Comparison of ENCODE assay signal across 10 mouse cellular contexts in the genomic region with DNA sequence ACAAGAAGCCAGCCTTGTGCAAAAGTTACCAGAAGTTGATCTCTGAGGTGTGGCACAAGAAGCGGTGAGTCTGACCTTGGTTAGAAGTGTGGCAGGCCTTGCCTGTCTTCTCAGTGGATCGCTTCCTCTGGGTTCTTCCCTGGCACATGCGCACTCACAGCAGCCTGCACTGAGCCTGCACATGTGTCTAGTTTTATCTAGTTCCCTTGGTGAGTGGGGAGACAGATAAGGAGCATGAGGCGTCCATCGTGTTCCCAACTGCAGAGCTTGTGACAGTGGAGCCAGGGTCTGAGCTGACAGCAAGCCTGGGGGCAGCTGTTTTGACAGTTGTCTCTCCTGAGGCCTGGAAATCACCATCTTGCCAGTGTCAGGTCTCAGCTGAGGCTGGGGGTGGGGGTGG. TPM values are rescaled to one million over a fixed set of nuclear protein-coding genes. Genes with fewer than 3 reads are reported as not detected.
DNase-seq lines count a peak whose midpoint lies in the region; ATAC-seq lines count a peak whose summit lies in the region.
"Had no signal": no experiment of that assay in that cellular context is flagged by ENCODE, and none has a peak within 500 bp of the region (broad histone marks: within the 10 kb centered on the region; RNA-seq: fewer than 3 reads in every experiment).

No protein-coding gene starts in this region.

- no peak overlapping the region for H3K9ac ChIP-seq in embryonic facial prominence, embryonic 14.5 days (ENCODE audit: low read depth, low read length)
- H3K9ac ChIP-seq in hindbrain, embryonic 11.5 days (ENCODE audit: low read depth, low read length), result no peak overlapping the region
- H3K9ac ChIP-seq: intestine, embryonic 15.5 days had no signal

- no peaks in the 10 kb centered on the region for H3K9me3 ChIP-seq in embryonic facial prominence, embryonic 14.5 days (ENCODE audit: control insufficient read depth, low read length)
- no peaks in the 10 kb centered on the region for H3K9me3 ChIP-seq in hindbrain, embryonic 11.5 days (ENCODE audit: control insufficient read depth, low read length)
- H3K9me3 ChIP-seq: forebrain, embryonic 10.5 days; intestine, embryonic 15.5 days had no signal

- no peaks in the 10 kb centered on the region for H3K27me3 ChIP-seq in embryonic facial prominence, embryonic 14.5 days (replicated peaks; ENCODE audit: control insufficient read depth, insufficient read depth, low read length)
- H3K27me3 ChIP-seq in hindbrain, embryonic 11.5 days (ENCODE audit: control insufficient read depth, insufficient read depth, low read length), result no peaks in the 10 kb centered on the region
- H3K27me3 ChIP-seq: intestine, embryonic 15.5 days had no signal

- peak; percentile 58; the same call in 1 of the 2 replicates for ATAC-seq in embryonic facial prominence, embryonic 14.5 days (ENCODE audit: low read depth)
- ATAC-seq in hindbrain, embryonic 11.5 days (ENCODE audit: low FRiP score), result no peak
- ATAC-seq: intestine, embryonic 15.5 days had no signal

- intact Hi-C loops in heart, postnatal 25 days (cut with DNase I), result no loop called here

- peaks cover 59% of the 10 kb centered on the region for H3K36me3 ChIP-seq in embryonic facial prominence, embryonic 14.5 days (ENCODE audit: control insufficient read depth, insufficient read depth, low read length)
- H3K36me3 ChIP-seq in hindbrain, embryonic 11.5 days (ENCODE audit: control insufficient read depth, insufficient read depth, low read length), result no peaks in the 10 kb centered on the region; the same call in 1 of the 2 replicates

- 73% methylated on average over 5 of the region's 5 CpGs for WGBS in embryonic facial prominence, embryonic 14.5 days
- WGBS in hindbrain, embryonic 11.5 days, result 89% methylated on average over 5 of the region's 5 CpGs

- no peak overlapping the region for H3K4me2 ChIP-seq in embryonic facial prominence, embryonic 14.5 days (ENCODE audit: low read depth, low read length)
- H3K4me2 ChIP-seq in hindbrain, embryonic 11.5 days (replicated peaks; ENCODE audit: low read depth, low read length), result no peak overlapping the region
- H3K4me2 ChIP-seq: intestine, embryonic 15.5 days had no signal

- DNase-seq in ovary, adult 18-20 months (ENCODE audit: low spot score), result peak; percentile 47
- DNase-seq in ovary, postnatal 10 days (ENCODE audit: low spot score), result no peak
- peak; percentile 53 for DNase-seq in embryonic facial prominence, embryonic 14.5 days (ENCODE audit: low spot score)
- peak; percentile 35 for DNase-seq in heart, postnatal 25 days (ENCODE audit: low spot score)
- peak; percentile 58 to 65 for DNase-seq in spleen, postnatal 36 days (ENCODE audit: low spot score in 2 of 2)
- DNase-seq in hindbrain, embryonic 11.5 days (ENCODE audit: low spot score), result no peak
- no peak for DNase-seq in retina, postnatal 1 day
- no peak for DNase-seq in lung, postnatal 25 days (ENCODE audit: low spot score)

- no peaks in the 10 kb centered on the region for H3K4me1 ChIP-seq in embryonic facial prominence, embryonic 14.5 days (ENCODE audit: control insufficient read depth, insufficient read depth, low read length)
- H3K4me1 ChIP-seq in hindbrain, embryonic 11.5 days (replicated peaks; ENCODE audit: control insufficient read depth, insufficient read depth, low read length), result no peaks in the 10 kb centered on the region
- H3K4me1 ChIP-seq: forebrain, embryonic 10.5 days had no signal

- H3K4me3 ChIP-seq in embryonic facial prominence, embryonic 14.5 days (ENCODE audit: low read depth, low read length), result no peak overlapping the region
- no peak overlapping the region for H3K4me3 ChIP-seq in hindbrain, embryonic 11.5 days (ENCODE audit: low read depth, low read length)
- H3K4me3 ChIP-seq: forebrain, embryonic 10.5 days; intestine, embryonic 15.5 days had no signal

- no peak overlapping the region; the same call in 1 of the 2 replicates for H3K27ac ChIP-seq in embryonic facial prominence, embryonic 14.5 days (replicated peaks; ENCODE audit: low read depth, low read length)
- H3K27ac ChIP-seq in hindbrain, embryonic 11.5 days (ENCODE audit: low read depth, low read length), result no peak overlapping the region
- H3K27ac ChIP-seq: forebrain, embryonic 10.5 days; intestine, embryonic 15.5 days had no signal

RNA-seq across cellular contexts. Expression of a gene that starts 24.4 kb away (rescaled TPM):
- 20.9 and 21.7 TPM in 2 replicates for polyA plus RNA-seq in embryonic facial prominence, embryonic 14.5 days (2014; fragmentation: Nextera tagmentation; extraction: Ambion mirVana)
- 10 to 100 TPM; 49.4 to 55.3 TPM for total RNA-seq in heart, postnatal 25 days (2021)
- polyA plus RNA-seq in hindbrain, embryonic 11.5 days (2014; fragmentation: Nextera tagmentation; extraction: Ambion mirVana), result 14.6 and 14.8 TPM in 2 replicates

RNA-seq across cellular contexts. Expression of a gene that starts 24.4 kb away (rescaled TPM):
- polyA plus RNA-seq in embryonic facial prominence, embryonic 14.5 days (2014; fragmentation: Nextera tagmentation; extraction: Ambion mirVana), result 46.7 and 48.1 TPM in 2 replicates
- 10 to 100 TPM; 18.7 to 19.1 TPM for total RNA-seq in heart, postnatal 25 days (2021)
- 67.5 and 74.6 TPM in 2 replicates for polyA plus RNA-seq in hindbrain, embryonic 11.5 days (2014; fragmentation: Nextera tagmentation; extraction: Ambion mirVana)

RNA-seq across cellular contexts. Expression of a gene that starts 38.7 kb away (rescaled TPM):
- polyA plus RNA-seq in embryonic facial prominence, embryonic 14.5 days (2014; fragmentation: Nextera tagmentation; extraction: Ambion mirVana), result 68.3 and 68.8 TPM in 2 replicates
- total RNA-seq in heart, postnatal 25 days (2021), result 10 to 100 TPM; 11.2 to 12.2 TPM
- polyA plus RNA-seq in hindbrain, embryonic 11.5 days (2014; fragmentation: Nextera tagmentation; extraction: Ambion mirVana), result 73.7 and 83.5 TPM in 2 replicates

RNA-seq across cellular contexts. Expression of a gene that starts 53.7 kb away (rescaled TPM):
- polyA plus RNA-seq in embryonic facial prominence, embryonic 14.5 days (2014; fragmentation: Nextera tagmentation; extraction: Ambion mirVana), result 41.3 and 41.8 TPM in 2 replicates
- total RNA-seq in heart, postnatal 25 days (2021), result 10 to 100 TPM; 22.8 to 25.6 TPM
- polyA plus RNA-seq in hindbrain, embryonic 11.5 days (2014; fragmentation: Nextera tagmentation; extraction: Ambion mirVana), result 18.7 and 21.5 TPM in 2 replicates

Comparison
In these comparisons a context has a peak if more than half of its experiments do, and no peak if none do; other contexts are left out.
1. DNase-seq: peak in ovary, adult 18-20 months (single experiment), embryonic facial prominence, embryonic 14.5 days (single experiment), heart, postnatal 25 days (single experiment) and spleen, postnatal 36 days (2 of 2); none in ovary, postnatal 10 days (single experiment), hindbrain, embryonic 11.5 days (single experiment), retina, postnatal 1 day (single experiment) and lung, postnatal 25 days (single experiment).